Mouse (Mus musculus) frontal cortex, postnatal 36 days (tissue): Measurements from ENCODE around the gene Med26.

Experiments used
- DNase-seq, 2 experiments: peaks; one replicate each; pipeline ENCODE4 v3.0.0; 2022; ENCODE audit warnings: low spot score in 2 of 2

The Med26 gene

GRCm38 (mm10) chr8:72491680-72492621 lies 56.1 kb downstream of the Med26 start, which contains the start of gene Slc35e1:
Gene Slc35e1, minus strand, starts transcription at chr8:72492614.
- peak; percentile 37 to 46 for DNase-seq

- DNase-seq, result no peak
These were observed 57.1 kb downstream of the Med26 start for GRCm38 (mm10) chr8:72491017-72491416.

GRCm38 (mm10) chr8:72487014-72487413 lies 61.1 kb downstream of the Med26 start:
- no peak for DNase-seq

GRCm38 (mm10) chr8:72485456-72486199 lies 62.4 kb downstream of the Med26 start:
- DNase-seq, result no peak

GRCm38 (mm10) chr8:72474826-72475546 lies 73.1 kb downstream of the Med26 start, which contains the start of gene Cherp:
Gene Cherp, minus strand, starts transcription at chr8:72475226.
- DNase-seq, result peak; percentile 98 to 99

- DNase-seq, result no peak
These were observed 77.4 kb downstream of the Med26 start for GRCm38 (mm10) chr8:72470684-72471083.

- DNase-seq, result no peak
These were observed 78.1 kb downstream of the Med26 start for GRCm38 (mm10) chr8:72469984-72470383.

GRCm38 (mm10) chr8:72469243-72469642 lies 78.8 kb downstream of the Med26 start:
- DNase-seq, result no peak

- no peak for DNase-seq
These were observed 83.9 kb downstream of the Med26 start for GRCm38 (mm10) chr8:72464211-72464610.

GRCm38 (mm10) chr8:72459881-72460533 lies 88.1 kb downstream of the Med26 start:
- no peak for DNase-seq

- DNase-seq, result no peak
These were observed 89.6 kb downstream of the Med26 start for GRCm38 (mm10) chr8:72458457-72458856.

- no peak for DNase-seq
These were observed 90.3 kb downstream of the Med26 start for GRCm38 (mm10) chr8:72457806-72458205.

- no peak for DNase-seq
These were observed 92.8 kb downstream of the Med26 start for GRCm38 (mm10) chr8:72455317-72455716.

GRCm38 (mm10) chr8:72453904-72454303 lies 94.2 kb downstream of the Med26 start:
- DNase-seq, result no peak

GRCm38 (mm10) chr8:72451516-72451915 lies 96.6 kb downstream of the Med26 start:
- no peak for DNase-seq

- no peak for DNase-seq
These were observed 103.0 kb downstream of the Med26 start for GRCm38 (mm10) chr8:72445071-72445470.
